Mouse (Mus musculus) lung, adult 2 months (tissue): ENCODE data around the gene Tnfaip1. TPM values are rescaled to one million over a fixed set of nuclear protein-coding genes. Genes with fewer than 3 reads are reported as not detected.

Experiments used
- DNase-seq: peaks from one replicate; pipeline ENCODE4 v3.0.0; 2022
- H3K4me1 ChIP-seq: fragments of 200-500 bp; 2 replicates; pipeline ENCODE4 v1.6.1; 2011; ENCODE audit warnings: low read length; ENCODE audit not compliant: control insufficient read depth, insufficient read depth
- H3K4me3 ChIP-seq: fragments of 200-500 bp; replicated peaks from 2 replicates; pipeline ENCODE3; 2011; ENCODE audit warnings: low read depth, mild to moderate bottlenecking, control low read depth, low read length; ENCODE audit errors: extremely low read depth
- CTCF ChIP-seq: fragments of 200-500 bp; IDR thresholded peaks from 2 replicates; pipeline ENCODE4 v1.5.1; 2011; ENCODE audit warnings: mild to moderate bottlenecking, low read length, control low read depth; ENCODE audit not compliant: insufficient read depth
- POLR2A ChIP-seq: fragments of 200-500 bp; IDR thresholded peaks from 2 replicates; pipeline ENCODE4 v1.6.1; 2011; ENCODE audit warnings: low read depth, mild to moderate bottlenecking, control low read depth, low read length, borderline replicate concordance; ENCODE audit errors: extremely low read depth
- WGBS: fragments of 180-500 bp; shearing (Covaris S2); methylation state at CpG from one replicate; pipeline ENCODE4 v1.1.7; 2018; 5-methylcytosine and 5-hydroxymethylcytosine counted together
- polyA plus RNA-seq: library from polyadenylated mRNA; depleted of rRNA; stranded (reverse); fragments of >200 nt; gene quantifications from 2 replicates; pipeline ENCODE4 v1.2.3, GENCODE M21; 2012

Tnfaip1 gene
- polyA plus RNA-seq, 1 experiment = 81.7 TPM

DNA sequence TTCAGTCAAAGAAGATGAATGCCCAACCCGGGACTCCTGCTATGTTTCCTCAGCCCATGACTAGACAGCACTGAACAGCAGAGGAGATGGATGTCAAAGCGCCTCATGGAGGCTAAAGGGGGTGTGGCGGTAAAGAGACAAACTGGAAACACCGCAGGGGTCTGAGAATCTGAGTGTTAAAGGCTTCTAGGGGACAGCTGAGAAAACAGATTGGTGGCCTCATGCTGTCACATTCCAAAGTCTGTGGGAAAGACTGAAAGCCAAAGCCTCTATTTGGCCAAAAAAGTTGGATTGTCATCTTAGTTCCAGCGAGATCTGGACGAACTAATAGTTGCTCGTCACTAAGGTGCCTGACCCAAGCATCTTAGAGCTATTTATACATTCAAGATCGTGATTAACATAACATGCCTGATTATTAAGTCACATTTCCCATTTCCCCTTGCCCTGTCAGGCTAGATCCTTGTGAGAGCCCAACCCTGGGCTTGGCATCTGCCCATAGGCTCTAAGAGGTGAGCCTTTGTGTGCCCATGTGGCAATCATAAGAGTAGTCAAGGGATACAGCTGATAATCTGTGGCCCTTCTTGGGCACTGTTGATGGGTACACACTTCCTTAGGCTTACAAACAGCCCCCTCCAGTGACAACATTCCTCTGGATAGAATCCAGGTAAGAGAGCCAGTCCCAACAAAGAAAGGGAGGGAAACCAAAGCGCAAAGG, 12.7 kb downstream of the Tnfaip1 start:
- peaks cover 13% of the 10 kb centered on the region for H3K4me1 ChIP-seq
- H3K4me3 ChIP-seq = no peak overlapping the region
- TF ChIP-seq POLR2A (no peak), CTCF (no peak)
- WGBS = 50% methylated on average over 9 of the region's 9 CpGs
- DNase-seq = peak; percentile 44

GRCm38 (mm10) chr11:78522481-78522997, 13.6 kb downstream of the Tnfaip1 start:
- 67% methylated on average over 1 of the region's 1 CpGs for WGBS
- peaks cover 13% of the 10 kb centered on the region for H3K4me1 ChIP-seq
- DNase-seq = no peak
- TF ChIP-seq CTCF = 0 out of 2 replicates have a peak, but pooled peaks have one; percentile 21
- TF ChIP-seq POLR2A = no peak
- H3K4me3 ChIP-seq = no peak overlapping the region

GRCm38 (mm10) chr11:78521880-78522279, 14.3 kb downstream of the Tnfaip1 start:
- 63% methylated on average over 3 of the region's 3 CpGs for WGBS
- TF ChIP-seq CTCF = no peak
- peaks cover 13% of the 10 kb centered on the region for H3K4me1 ChIP-seq
- DNase-seq = no peak
- H3K4me3 ChIP-seq = no peak overlapping the region

DNA sequence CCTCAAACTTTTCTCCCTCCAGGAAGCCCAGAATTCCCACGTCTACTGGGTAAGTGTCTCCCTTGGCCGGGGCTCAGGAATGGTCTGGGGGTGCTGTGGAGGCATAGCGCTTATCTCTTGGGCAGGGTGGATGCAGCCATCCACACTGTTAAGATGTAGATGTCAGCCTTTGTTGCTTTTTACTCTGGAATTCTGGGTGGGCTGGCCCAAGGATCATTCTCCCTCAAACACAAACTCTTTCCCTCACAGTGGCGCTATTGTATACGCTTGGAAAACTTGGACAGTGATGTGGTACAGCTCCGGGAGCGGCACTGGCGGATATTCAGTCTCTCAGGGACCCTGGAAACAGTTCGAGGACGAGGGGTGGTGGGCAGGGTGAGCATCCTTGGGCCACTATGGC, 17.2 kb downstream of the Tnfaip1 start:
- no peak for TF ChIP-seq CTCF
- TF ChIP-seq POLR2A = no peak
- Histone ChIP-seq H3K4me1 (peaks cover 5% of the 10 kb centered on the region; the same call in 1 of the 2 replicates), H3K4me3 (no peak overlapping the region)
- WGBS = 88% methylated on average over 10 of the region's 10 CpGs
- no peak for DNase-seq

GRCm38 (mm10) chr11:78515549-78516325, 20.4 kb downstream of the Tnfaip1 start:
- Histone ChIP-seq H3K4me1 (peaks cover 8% of the 10 kb centered on the region), H3K4me3 (no peak overlapping the region)
- TF ChIP-seq POLR2A (no peak), CTCF (peak; percentile 17; the same call in 1 of the 2 replicates)
- WGBS = 64% methylated on average over 2 of the region's 2 CpGs
- DNase-seq = no peak

DNA sequence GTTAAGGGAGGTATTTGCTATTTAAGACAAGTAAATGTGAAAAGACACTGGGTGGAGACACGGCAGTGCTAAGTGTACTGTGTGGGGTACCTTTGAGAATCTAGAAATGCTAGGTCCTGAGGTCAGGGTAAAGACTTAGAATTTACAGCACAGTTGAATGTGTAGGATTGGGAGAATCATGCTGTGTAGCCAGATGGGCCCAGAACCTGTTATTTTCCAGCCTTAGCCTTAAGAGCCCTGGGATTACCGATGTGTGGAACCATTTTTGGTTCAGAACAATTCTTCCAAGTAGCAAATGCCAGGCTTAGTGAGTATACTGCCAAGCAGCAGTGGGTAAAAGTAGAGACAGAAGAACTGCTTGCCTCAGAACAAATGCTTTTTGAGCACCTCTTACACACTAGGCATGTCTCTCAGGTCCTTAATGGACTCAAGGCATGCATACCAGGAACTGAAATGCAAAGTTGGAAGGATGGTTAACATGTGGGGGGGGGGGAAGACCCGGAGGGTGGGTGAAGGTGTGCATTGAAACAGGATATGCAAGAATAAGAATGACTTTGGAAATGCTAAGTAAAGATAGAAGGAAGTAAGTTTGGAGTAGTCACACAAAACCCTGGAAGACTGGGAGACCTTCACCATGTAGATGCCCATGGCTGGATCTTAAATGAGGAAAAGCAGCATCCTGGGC, 22.9 kb downstream of the Tnfaip1 start:
- Histone ChIP-seq H3K4me1 (peaks cover 5% of the 10 kb centered on the region; the same call in 1 of the 2 replicates), H3K4me3 (no peak overlapping the region)
- DNase-seq = no peak
- TF ChIP-seq POLR2A (no peak), CTCF (no peak)
- 64% methylated on average over 3 of the region's 3 CpGs for WGBS

GRCm38 (mm10) chr11:78512025-78512957, 23.8 kb downstream of the Tnfaip1 start, which contains the start of the genes Tmem199 and Poldip2:
Gene Tmem199, minus strand, starts transcription at chr11:78512172.
Gene Poldip2, plus strand, starts transcription at chr11:78512193.
- TF ChIP-seq CTCF = no peak
- TF ChIP-seq POLR2A = peak; percentile 76; the same call in 1 of the 2 replicates
- Histone ChIP-seq H3K4me1 (peaks cover 5% of the 10 kb centered on the region; the same call in 1 of the 2 replicates), H3K4me3 (peak within 1 kb of the TSS; percentile 95)
- WGBS = under 1% methylated on average over 67 of the region's 67 CpGs
- peak; percentile 81 for DNase-seq

DNA sequence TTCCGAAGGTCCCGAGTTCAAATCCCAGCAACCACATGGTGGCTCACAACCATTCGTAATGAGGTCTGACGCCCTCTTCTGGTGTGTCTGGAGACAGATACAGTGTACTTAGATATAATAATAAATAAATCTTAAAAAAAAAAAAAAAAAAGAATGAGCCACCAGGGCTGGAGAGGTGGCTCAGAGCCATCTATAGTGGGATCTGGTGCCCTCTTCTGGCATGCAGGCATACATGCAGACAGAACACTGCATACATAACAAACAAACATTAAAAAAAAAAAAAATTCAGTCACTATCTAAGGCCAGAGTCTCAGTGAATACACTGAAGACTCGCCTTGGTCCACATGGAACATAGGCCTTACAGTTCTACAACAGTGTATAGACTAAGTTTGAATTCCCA, 27.0 kb downstream of the Tnfaip1 start:
- WGBS = 88% methylated on average over 5 of the region's 5 CpGs
- no peak overlapping the region for H3K4me3 ChIP-seq
- TF ChIP-seq POLR2A (no peak), CTCF (peak; percentile 47)
- DNase-seq = no peak
- H3K4me1 ChIP-seq = peaks cover 5% of the 10 kb centered on the region; the same call in 1 of the 2 replicates
